Mouse (Mus musculus) cerebellum, adult 2 months (tissue): ENCODE results near the gene Tcp10b. TPM values are rescaled to one million over a fixed set of nuclear protein-coding genes. Genes with fewer than 3 reads are reported as not detected.
"Not testable (repeated sequence)": the region's sequence is repeated elsewhere in the genome, so short reads cannot be mapped to it uniquely, and the experiment has no call there.

Source experiments
- DNase-seq, 2 experiments: peaks; one replicate each; pipeline ENCODE4 v3.0.0; 2021
- H3K27ac ChIP-seq: fragments of 200-500 bp; 2 replicates; pipeline ENCODE4 v1.5.1; 2012; ENCODE audit warnings: low read length, control low read depth, inconsistent platforms; ENCODE audit not compliant: insufficient read depth
- H3K27me3 ChIP-seq: fragments of 200-500 bp; 2 replicates; pipeline ENCODE4 v1.6.1; 2012; ENCODE audit warnings: inconsistent platforms, mild to moderate bottlenecking, low read length, moderate library complexity; ENCODE audit not compliant: control insufficient read depth, insufficient read depth
- H3K4me1 ChIP-seq: fragments of 200-500 bp; 2 replicates; pipeline ENCODE4 v1.6.1; 2011; ENCODE audit warnings: low read length; ENCODE audit not compliant: control insufficient read depth, insufficient read depth
- H3K4me3 ChIP-seq: fragments of 200-500 bp; replicated peaks from 2 replicates; pipeline ENCODE3; 2011; ENCODE audit warnings: mild to moderate bottlenecking, low read depth, low read length, control low read depth; ENCODE audit not compliant: insufficient read depth
- WGBS: fragments of 180-500 bp; shearing (Covaris S2); methylation state at CpG from one replicate; pipeline ENCODE4 v1.1.7; 2018; 5-methylcytosine and 5-hydroxymethylcytosine counted together
- polyA plus RNA-seq: library from polyadenylated mRNA; depleted of rRNA; stranded (reverse); fragments of >200 nt; gene quantifications from 2 replicates; pipeline ENCODE4 v1.2.3, GENCODE M21; 2012; rRNA removed

Gene Tcp10b
- polyA plus RNA-seq, 1 experiment: 0.62 TPM

- DNase-seq: peak; percentile 35 to 52
- 18% methylated on average over 5 of the region's 5 CpGs for WGBS
- H3K27ac ChIP-seq, H3K4me1 ChIP-seq, H3K27me3 ChIP-seq, H3K4me3 ChIP-seq: not testable (repeated sequence)
Observed at GRCm38 (mm10) chr17:13106563-13106962, 45.7 kb downstream of the Tcp10b start.

GRCm38 (mm10) chr17:13112504-13113291 is 51.8 kb downstream of the Tcp10b start:
- not testable (repeated sequence) for DNase-seq, H3K4me3 ChIP-seq, H3K27ac ChIP-seq, H3K27me3 ChIP-seq, H3K4me1 ChIP-seq
- WGBS: 37% methylated on average over 3 of the region's 9 CpGs

- DNase-seq, H3K27me3 ChIP-seq, H3K4me1 ChIP-seq, H3K27ac ChIP-seq, H3K4me3 ChIP-seq: not testable (repeated sequence)
- WGBS: 90% methylated on average over 2 of the region's 5 CpGs
Observed at GRCm38 (mm10) chr17:13123308-13124038, 62.6 kb downstream of the Tcp10b start.

DNA sequence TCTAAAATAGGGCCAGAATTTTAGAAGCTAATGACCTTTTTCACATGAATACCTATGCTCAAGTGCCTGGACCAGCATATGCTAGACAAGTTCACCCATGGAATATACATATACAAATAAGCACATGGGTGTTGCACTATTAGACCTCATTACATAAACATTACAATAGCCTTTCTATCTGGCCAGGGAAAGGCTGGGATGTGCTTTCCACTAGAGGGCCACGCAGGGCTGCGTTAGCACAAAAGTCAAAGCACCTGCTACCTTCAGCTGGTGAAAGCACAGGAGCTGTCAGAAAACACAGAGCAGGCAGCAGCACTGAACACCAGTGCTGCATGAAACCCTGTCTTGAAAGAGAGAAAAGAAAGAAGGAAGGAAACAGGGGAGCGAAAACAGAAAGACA is 63.3 kb downstream of the Tcp10b start:
- not testable (repeated sequence) for H3K27me3 ChIP-seq, H3K27ac ChIP-seq, DNase-seq, H3K4me3 ChIP-seq, H3K4me1 ChIP-seq
- WGBS: 19% methylated on average over 2 of the region's 3 CpGs

DNA sequence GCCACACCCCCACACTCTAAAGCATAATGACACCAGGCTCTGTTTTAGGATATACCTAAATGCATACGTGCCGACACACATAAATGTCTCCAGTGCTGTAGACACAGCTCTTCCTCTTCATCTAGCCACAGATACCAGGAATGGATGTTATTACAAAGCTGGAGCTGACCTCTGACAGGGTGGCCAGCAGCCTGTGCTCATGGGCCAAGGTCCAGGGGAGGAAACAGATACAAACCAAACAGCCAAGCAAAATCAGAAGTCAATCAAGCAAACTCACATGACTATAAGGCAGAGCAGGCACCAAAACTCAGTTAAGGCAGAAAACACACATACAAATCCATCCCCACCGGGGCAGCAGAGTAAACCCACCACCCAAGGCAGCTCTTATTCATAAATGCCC is 68.4 kb downstream of the Tcp10b start:
- H3K4me1 ChIP-seq, H3K27ac ChIP-seq, DNase-seq, H3K4me3 ChIP-seq, H3K27me3 ChIP-seq: not testable (repeated sequence)
- no CpG with 5 or more reads among the region's 3 CpGs for WGBS

DNA sequence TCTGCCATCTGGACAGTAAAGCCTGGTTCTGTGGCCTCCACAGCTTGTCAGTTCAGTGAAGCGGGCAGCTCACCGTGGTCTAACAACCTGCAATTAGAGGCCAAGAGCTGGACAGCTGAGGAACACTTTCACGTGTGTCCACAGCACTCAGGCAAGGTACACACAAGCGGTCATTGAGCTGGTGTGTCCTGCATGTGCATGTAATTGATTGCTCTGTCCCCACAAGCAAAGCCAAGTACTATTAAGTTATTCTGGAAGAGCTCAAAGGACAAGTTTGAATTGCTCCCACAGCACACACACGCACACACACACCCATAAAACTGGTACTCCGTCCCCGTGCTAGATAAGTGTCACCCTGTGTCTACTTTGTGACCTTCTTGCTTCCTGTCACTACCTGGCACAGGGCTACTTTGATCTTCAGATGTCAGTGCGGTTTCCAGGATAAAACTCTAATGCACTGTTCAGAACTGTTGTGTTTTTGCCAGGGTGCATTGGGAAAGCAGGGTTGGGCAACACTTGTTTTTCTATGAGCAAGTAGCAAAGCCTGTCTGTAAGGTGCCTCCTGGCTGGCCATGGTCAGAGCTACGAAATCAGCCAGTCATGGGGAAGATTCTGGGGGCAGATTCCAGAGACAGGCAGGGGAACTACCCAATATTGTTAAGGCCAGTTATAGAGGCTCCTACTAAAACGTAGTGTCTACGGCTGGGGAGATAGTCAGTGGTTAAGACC is 69.0 kb downstream of the Tcp10b start:
- not testable (repeated sequence) for H3K27ac ChIP-seq, H3K4me1 ChIP-seq, H3K27me3 ChIP-seq, DNase-seq, H3K4me3 ChIP-seq
- WGBS: 70% methylated on average over 9 of the region's 11 CpGs

DNA sequence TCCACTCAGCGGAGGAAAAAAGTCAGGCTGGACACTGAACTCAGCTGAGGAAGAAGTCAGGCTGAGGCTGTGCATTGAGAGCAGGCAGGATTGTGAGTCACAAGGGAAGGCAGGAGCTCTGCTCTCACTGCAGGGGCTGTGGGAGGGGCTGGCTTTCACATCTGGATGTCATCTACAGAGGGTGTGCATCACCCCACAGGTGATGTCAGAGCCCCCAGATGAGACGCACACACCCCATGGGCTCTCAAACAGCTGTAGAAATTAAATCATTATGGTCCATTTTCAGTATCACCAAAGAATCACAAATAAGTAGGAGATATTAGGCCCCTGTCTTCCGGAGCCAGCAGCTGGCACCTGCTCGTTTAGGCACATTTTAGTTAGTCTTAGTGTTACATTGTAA is 70.8 kb downstream of the Tcp10b start, which contains the start of gene Unc93a:
Gene Unc93a (minus strand): TSS at position 101 of the 400 bp plus-strand sequence.
- H3K27ac ChIP-seq, H3K4me1 ChIP-seq, H3K4me3 ChIP-seq, H3K27me3 ChIP-seq, DNase-seq: not testable (repeated sequence)
- WGBS: 68% methylated on average over 3 of the region's 4 CpGs

Other genes starting within 250 kb of the Tcp10b start
- 0.25 and 0.44 TPM in 2 replicates for gene Mas1, start 193.0 kb upstream of the Tcp10b start, polyA plus RNA-seq
- 0.51 and 0.62 TPM in 2 replicates for gene Mrgprh, start 185.1 kb upstream of the Tcp10b start, polyA plus RNA-seq
- gene Pnldc1, start 150.9 kb upstream of the Tcp10b start, polyA plus RNA-seq: 3.1 and 4.5 TPM in 2 replicates
- gene Tcp1, start 145.4 kb upstream of the Tcp10b start, polyA plus RNA-seq: 145 and 156 TPM in 2 replicates
- 80.0 and 85.6 TPM in 2 replicates for gene Mrpl18, start 144.8 kb upstream of the Tcp10b start, polyA plus RNA-seq
- 1.4 and 1.7 TPM in 2 replicates for gene Acat3, start 120.5 kb upstream of the Tcp10b start, polyA plus RNA-seq
- gene Acat2, start 100.4 kb upstream of the Tcp10b start, polyA plus RNA-seq: 45.4 and 50.6 TPM in 2 replicates
- gene Wtap, start 66.9 kb upstream of the Tcp10b start, polyA plus RNA-seq: 57.6 and 57.7 TPM in 2 replicates
- 269 and 280 TPM in 2 replicates for gene Sod2, start 54.3 kb upstream of the Tcp10b start, polyA plus RNA-seq
- not detected in 2 replicates for gene Gpr31b, start 8.8 kb upstream of the Tcp10b start, polyA plus RNA-seq
- gene Unc93a, start 70.7 kb downstream of the Tcp10b start, polyA plus RNA-seq: not detected in 2 replicates
- not detected in 2 replicates for gene Smok2a, start 160.1 kb downstream of the Tcp10b start, polyA plus RNA-seq
- gene Smok2b, start 169.2 kb downstream of the Tcp10b start, polyA plus RNA-seq: not detected in 2 replicates